Mouse (Mus musculus) v-Abl transformed pro-B cells (cell line): ENCODE results near the gene Plekho2.

Experiments
- in situ Hi-C, 2 experiments: fragments of 400-800 bp; cut with MboI; formaldehyde crosslinking; loops; one replicate each; pipeline ENCODE4 v1.15.1; 2025; ENCODE audit not compliant: unreplicated experiment in 2 of 2

Plekho2 gene

DNA sequence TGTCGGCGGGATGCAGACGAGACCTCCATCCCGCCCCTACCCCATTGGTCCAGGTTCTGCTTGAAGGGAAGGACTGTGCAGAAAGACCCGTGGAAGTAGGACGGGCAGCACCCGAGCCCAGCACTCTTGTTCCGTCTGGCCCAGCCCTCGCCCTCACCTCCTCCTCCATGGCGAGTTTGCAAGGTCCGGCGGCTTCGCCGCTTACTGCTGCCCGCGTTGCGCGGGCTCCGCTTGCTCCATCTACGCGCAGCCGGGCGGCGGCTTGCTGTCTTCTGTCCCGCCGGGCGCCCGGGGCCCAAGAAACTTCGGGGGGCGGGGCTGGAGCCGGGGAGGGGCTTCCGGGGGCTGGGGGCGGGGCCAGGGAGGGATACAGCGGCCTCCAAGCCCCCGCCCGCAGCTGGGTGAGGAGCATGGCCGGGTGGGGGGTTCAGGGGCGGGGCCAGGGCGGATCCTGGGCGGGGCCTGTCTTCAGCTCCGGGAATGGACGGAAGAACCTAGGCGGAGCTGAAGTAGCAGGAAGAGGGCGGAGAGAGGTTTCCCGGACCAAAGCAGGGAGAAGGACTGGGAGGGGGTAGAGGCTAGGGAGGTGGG is at the start of gene Plekho2:
Gene Plekho2 (minus strand): TSS at position 260 of the 591 bp plus-strand sequence.
- in situ Hi-C loops = loop anchor here (5.0 to 10.0 kb wide), 3 partner anchors 38 to 125 kb away; partner anchors contain the start of gene Ankdd1a (in 2 of the 2)

DNA sequence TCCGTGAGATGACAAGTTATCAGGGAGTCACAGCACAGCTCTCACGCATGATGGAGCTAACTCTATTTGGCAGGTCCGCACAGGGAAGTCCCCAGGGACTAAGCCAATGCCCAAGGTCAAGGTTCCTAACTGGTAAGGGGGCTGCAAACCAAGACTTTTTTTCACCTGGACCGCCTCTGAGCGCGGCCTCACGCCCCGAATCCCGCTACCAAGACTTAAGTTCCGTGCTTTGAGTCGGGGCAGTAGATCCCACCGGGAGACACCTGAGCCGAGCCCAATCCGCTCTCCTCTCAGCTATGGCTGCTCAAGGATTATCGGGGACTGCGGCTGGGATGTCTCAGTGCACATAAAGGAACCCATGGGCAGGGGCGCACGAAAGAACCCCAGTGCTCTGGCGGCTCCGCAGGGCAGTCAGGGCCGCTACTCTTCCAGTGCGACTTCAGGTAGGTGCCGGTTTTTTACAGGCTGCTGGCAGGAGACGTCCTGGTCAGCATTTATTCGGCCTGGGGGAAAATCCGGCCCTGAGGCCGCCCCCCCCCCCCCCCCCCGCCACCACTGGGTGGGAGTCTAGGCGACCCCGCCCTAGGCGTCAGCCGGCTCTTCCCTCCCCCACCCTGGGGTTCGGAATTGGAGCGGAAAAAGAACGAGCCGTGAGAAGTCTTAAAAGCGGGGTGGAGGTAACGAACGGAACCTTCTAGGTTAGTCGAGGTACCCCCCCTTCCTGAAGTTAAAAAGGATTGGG is 49.4 kb upstream of the Plekho2 start, which contains the start of gene Rbpms2:
Gene Rbpms2 (plus strand): TSS at position 624 of the 742 bp plus-strand sequence.
- in situ Hi-C loops = no loop called here

GRCm38 (mm10) chr9:65624266-65624665 is 44.4 kb upstream of the Plekho2 start:
- in situ Hi-C loops = no loop called here

- in situ Hi-C loops = no loop called here
Measured at GRCm38 (mm10) chr9:65622826-65623225, 43.0 kb upstream of the Plekho2 start.

- in situ Hi-C loops = no loop called here
Measured at GRCm38 (mm10) chr9:65621666-65622065, 41.8 kb upstream of the Plekho2 start.

DNA sequence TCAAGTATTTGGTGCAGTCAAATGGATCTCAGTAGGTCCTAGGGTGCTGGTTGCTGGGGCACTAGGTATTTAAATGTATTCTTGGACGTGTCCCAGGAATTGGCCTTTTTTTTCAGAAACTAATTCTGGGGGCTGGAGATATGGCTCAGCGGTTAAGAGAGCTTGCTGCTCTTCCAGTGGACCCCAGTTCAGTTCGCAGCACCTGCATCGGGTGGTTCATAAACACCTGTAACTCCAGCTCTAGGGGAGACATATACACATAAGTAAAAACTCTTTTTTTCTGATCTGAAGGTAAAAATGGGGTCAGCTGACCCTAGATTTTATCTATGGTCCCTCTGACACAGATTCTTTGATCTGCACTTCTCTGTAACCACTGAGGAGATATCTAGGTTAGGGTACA is 41.4 kb upstream of the Plekho2 start:
- in situ Hi-C loops = no loop called here

DNA sequence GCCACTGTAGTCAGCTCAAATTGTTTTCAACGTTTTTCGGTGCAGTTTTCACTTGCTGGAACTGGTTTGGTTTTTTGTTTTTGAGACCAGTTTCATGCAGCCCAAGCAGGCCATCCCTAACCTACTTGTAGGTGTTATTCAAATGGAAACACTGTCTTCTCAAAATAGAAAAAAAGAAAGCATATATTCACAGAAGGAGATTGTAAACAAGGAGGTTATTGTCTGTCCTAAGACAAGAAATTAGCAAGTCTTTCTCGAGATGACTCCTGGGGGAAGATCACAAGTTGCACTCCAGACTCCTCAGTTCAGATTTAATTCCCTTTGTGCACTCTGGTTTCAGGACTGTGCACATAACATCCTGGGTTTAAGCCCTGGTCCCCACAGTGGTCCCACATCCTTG is 39.5 kb upstream of the Plekho2 start:
- in situ Hi-C loops = no loop called here

DNA sequence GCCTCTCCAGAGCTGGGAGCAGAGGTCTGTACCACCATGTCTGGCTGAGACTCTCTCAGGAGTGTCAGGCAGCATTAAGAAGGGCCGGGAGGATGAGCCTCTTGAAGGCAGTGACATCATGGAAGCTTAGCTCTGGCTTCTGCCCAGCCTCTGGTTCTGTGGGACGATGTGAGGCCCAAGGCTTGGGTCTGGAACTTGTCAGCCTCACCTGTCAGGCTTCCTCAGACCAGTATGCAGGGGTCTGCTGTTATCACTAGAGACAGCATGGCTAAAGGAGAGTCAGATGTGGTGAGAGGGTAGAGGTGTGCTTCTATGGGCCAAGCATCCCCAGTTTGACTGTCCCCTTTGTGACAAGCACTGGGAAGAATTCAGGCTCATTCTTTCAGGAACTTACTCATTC is 33.3 kb upstream of the Plekho2 start:
- in situ Hi-C loops = no loop called here

GRCm38 (mm10) chr9:65611969-65612486 is 32.2 kb upstream of the Plekho2 start:
- in situ Hi-C loops = no loop called here

DNA sequence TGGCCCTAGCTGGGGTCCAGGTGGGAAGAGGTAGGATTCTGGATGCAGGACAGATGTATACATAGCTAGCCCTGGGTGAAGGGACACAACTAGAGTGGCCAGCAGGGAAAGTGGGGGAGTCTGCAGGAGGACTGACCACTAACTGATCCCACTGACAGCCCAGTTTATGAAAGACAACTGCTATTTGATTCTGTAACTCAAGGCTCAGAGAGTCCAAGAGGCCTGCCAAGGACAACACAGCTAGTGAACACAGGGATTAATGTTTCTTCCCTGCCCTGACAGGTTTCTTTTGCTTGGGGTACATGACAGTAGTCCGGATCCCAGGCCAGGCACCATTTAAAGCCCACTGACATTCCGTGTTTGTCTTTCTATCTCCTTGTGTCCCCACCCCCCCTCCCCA is 27.3 kb upstream of the Plekho2 start:
- in situ Hi-C loops = loop anchor here (5.0 kb wide), 2 partner anchors 55 to 245 kb away; no protein-coding TSS in a partner anchor

DNA sequence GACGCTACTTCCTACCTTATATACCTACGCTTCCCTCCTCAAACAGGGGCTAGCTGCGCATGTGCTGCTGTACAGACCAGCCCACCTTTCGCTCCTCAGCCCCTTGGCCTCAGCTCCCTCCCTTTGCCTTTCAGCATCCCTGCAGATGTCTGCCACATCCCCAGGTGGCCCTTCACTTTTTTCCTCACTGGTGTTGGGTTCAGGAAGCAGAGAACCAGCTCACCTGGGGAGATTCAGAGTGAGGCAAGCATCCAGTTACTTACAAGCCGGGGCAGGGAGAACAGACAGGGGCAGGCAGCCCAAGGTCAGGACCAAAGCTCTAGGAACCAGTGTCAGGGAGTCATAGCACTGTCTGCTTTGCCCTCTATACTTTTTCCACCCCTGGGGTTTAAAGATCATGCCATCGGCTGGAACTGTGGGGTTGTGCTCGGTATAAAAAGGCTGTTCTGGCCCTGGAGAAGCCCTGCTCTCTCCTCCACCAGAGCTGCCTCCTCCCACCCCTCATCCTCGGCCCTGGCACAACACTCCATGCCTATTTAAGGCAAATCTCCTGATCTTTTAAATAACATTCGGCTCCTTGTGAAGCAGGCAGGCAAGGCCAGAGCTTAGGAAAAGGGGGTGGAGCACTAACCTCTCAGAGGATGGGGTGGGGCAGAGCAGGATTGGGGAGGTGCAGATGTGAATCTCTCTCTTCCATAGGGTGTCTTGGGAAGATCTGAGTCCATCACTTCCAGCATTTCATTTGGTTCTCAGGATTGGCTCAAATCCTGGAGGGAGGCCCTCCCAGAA is 26.7 kb upstream of the Plekho2 start:
- in situ Hi-C loops = loop anchor here (5.0 kb wide), 2 partner anchors 56 to 246 kb away; no protein-coding TSS in a partner anchor

DNA sequence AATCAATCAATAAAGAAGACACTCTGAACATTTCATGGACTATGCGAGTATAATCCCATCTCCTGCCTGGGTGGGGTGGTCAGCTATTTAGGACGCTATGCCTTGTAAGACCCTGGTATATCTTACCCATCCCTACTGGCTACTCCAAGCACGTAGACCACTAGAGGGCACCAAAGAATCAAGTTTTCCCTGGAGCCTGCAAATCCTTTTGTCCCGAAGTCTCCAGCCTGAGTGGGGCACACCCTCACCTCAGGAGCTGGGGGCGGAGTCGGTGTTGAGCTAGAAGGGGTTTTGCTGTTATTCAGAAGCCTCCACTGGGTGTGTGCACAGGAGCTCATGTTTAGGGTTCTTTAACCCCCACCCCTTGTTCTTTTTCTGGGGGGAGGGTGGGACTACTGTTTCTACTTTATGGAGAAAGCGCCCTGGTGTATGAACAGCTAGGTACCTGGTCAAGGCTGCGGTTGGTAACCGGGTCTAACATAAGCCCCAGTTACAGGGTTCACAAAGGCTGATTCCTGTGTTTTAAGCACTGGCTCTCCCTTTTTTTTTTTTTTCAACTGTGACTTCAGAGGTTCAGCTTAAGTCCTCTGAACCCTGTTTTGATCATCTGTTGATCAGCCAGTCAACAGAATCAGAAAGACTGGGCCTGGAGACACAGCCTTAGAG is 25.8 kb upstream of the Plekho2 start:
- in situ Hi-C loops = loop anchor here (5.0 kb wide), 2 partner anchors 57 to 247 kb away; no protein-coding TSS in a partner anchor

GRCm38 (mm10) chr9:65603401-65604102 is 23.7 kb upstream of the Plekho2 start:
- in situ Hi-C loops = loop anchor here in 1 of 2 experiments (5.0 kb wide), 1 partner anchor 249 kb away; no protein-coding TSS in a partner anchor

- in situ Hi-C loops = loop anchor here in 1 of 2 experiments (5.0 kb wide), 1 partner anchor 251 kb away; no protein-coding TSS in a partner anchor
Measured at GRCm38 (mm10) chr9:65600951-65601350, 21.1 kb upstream of the Plekho2 start.

- in situ Hi-C loops = loop anchor here in 1 of 2 experiments (5.0 kb wide), 1 partner anchor 167 kb away; no protein-coding TSS in a partner anchor
Measured at GRCm38 (mm10) chr9:65598765-65599249, 19.0 kb upstream of the Plekho2 start.

- in situ Hi-C loops = no loop called here
Measured at GRCm38 (mm10) chr9:65593596-65593995, 13.8 kb upstream of the Plekho2 start.

- in situ Hi-C loops = no loop called here
Measured at GRCm38 (mm10) chr9:65592721-65593120, 12.9 kb upstream of the Plekho2 start.

GRCm38 (mm10) chr9:65589091-65589490 is 9.3 kb upstream of the Plekho2 start:
- in situ Hi-C loops = loop anchor here in 1 of 2 experiments (10.0 kb wide), 1 partner anchor 134 kb away; no protein-coding TSS in a partner anchor
